Mouse (Mus musculus): ENCODE data around the gene Ssbp3. TPM values are rescaled to one million over a fixed set of nuclear protein-coding genes. Genes with fewer than 3 reads are reported as not detected.

Ssbp3 gene
- 10 to 100 TPM; 41.6 to 49.9 TPM for total RNA-seq (2021)

- intact Hi-C loops (cut with DNase I) = loop anchor here (1.0 to 5.0 kb wide), 2 partner anchors 70 to 157 kb away; partner anchors contain the start of genes Cyb5rl and Mrpl37
- peak; percentile 89 to 90 for DNase-seq
Measured at GRCm38 (mm10) chr4:106910201-106911172, at the start of gene Ssbp3. Gene Ssbp3 (plus strand): TSS chr4:106910701.

- DNase-seq = no peak
- intact Hi-C loops (cut with DNase I) = loop anchor here (5.0 kb wide), 1 partner anchor 45 kb away; no protein-coding TSS in a partner anchor
Measured at GRCm38 (mm10) chr4:106861871-106862270, 48.6 kb upstream of the Ssbp3 start.

- intact Hi-C loops (cut with DNase I) = loop anchor here (5.0 kb wide), 1 partner anchor 45 kb away; no protein-coding TSS in a partner anchor
- peak; percentile 46 to 57 for DNase-seq
Measured at GRCm38 (mm10) chr4:106862317-106862716, 48.2 kb upstream of the Ssbp3 start.

- no peak for DNase-seq
- intact Hi-C loops (cut with DNase I) = loop anchor here (5.0 kb wide), 1 partner anchor 44 kb away; no protein-coding TSS in a partner anchor
Measured at GRCm38 (mm10) chr4:106862767-106863370, 47.6 kb upstream of the Ssbp3 start.

GRCm38 (mm10) chr4:106865415-106866110, 44.9 kb upstream of the Ssbp3 start:
- intact Hi-C loops (cut with DNase I) = loop anchor here (2.0 kb wide), 1 partner anchor 17 kb away; no protein-coding TSS in a partner anchor

GRCm38 (mm10) chr4:106866381-106866780, 44.1 kb upstream of the Ssbp3 start:
- intact Hi-C loops (cut with DNase I) = loop anchor here (2.0 kb wide), 1 partner anchor 18 kb away; no protein-coding TSS in a partner anchor
- DNase-seq = no peak

More at GRCm38 (mm10) chr4:106865415-106866110, 44.9 kb upstream of the Ssbp3 start:
- no peak for DNase-seq

- intact Hi-C loops (cut with DNase I) = loop anchor here (2.0 kb wide), 1 partner anchor 18 kb away; no protein-coding TSS in a partner anchor
- DNase-seq = peak; percentile 58 to 68
Measured at GRCm38 (mm10) chr4:106866845-106867244, 43.7 kb upstream of the Ssbp3 start.

GRCm38 (mm10) chr4:106868737-106869438, 41.6 kb upstream of the Ssbp3 start:
- DNase-seq = peak; percentile 40 to 41
- intact Hi-C loops (cut with DNase I) = no loop called here

GRCm38 (mm10) chr4:106869539-106869951, 41.0 kb upstream of the Ssbp3 start:
- no peak for DNase-seq
- intact Hi-C loops (cut with DNase I) = no loop called here

GRCm38 (mm10) chr4:106870556-106870955, 39.9 kb upstream of the Ssbp3 start:
- DNase-seq = no peak
- intact Hi-C loops (cut with DNase I) = no loop called here

GRCm38 (mm10) chr4:106874501-106874900, 36.0 kb upstream of the Ssbp3 start:
- no peak for DNase-seq
- intact Hi-C loops (cut with DNase I) = no loop called here

GRCm38 (mm10) chr4:106881101-106881500, 29.4 kb upstream of the Ssbp3 start:
- no peak for DNase-seq
- intact Hi-C loops (cut with DNase I) = no loop called here

GRCm38 (mm10) chr4:106883149-106883548, 27.4 kb upstream of the Ssbp3 start:
- DNase-seq = no peak
- intact Hi-C loops (cut with DNase I) = no loop called here

GRCm38 (mm10) chr4:106886307-106887085, 24.0 kb upstream of the Ssbp3 start:
- intact Hi-C loops (cut with DNase I) = no loop called here
- no peak for DNase-seq

GRCm38 (mm10) chr4:106896086-106896485, 14.4 kb upstream of the Ssbp3 start:
- intact Hi-C loops (cut with DNase I) = no loop called here

GRCm38 (mm10) chr4:106898923-106899322, 11.6 kb upstream of the Ssbp3 start:
- DNase-seq = no peak
- intact Hi-C loops (cut with DNase I) = no loop called here

More at GRCm38 (mm10) chr4:106896086-106896485, 14.4 kb upstream of the Ssbp3 start:
- no peak for DNase-seq

GRCm38 (mm10) chr4:106899471-106899870, 11.0 kb upstream of the Ssbp3 start:
- intact Hi-C loops (cut with DNase I) = no loop called here
- no peak for DNase-seq

- intact Hi-C loops (cut with DNase I) = no loop called here
- no peak for DNase-seq
Measured at GRCm38 (mm10) chr4:106900718-106901117, 9.8 kb upstream of the Ssbp3 start.

- DNase-seq = no peak
- intact Hi-C loops (cut with DNase I) = no loop called here
Measured at GRCm38 (mm10) chr4:106901610-106902009, 8.9 kb upstream of the Ssbp3 start.
